Comparison of ENCODE assay signal across 13 mouse cellular contexts in genomic region chr7:73327193-73327592, GRCm38 (mm10). TPM values are rescaled to one million over a fixed set of nuclear protein-coding genes. Genes with fewer than 3 reads are reported as not detected.
DNase-seq lines count a peak whose midpoint lies in the region; ATAC-seq and TF ChIP-seq lines count a peak whose summit lies in the region.
"Had no signal": no experiment of that assay in that cellular context is flagged by ENCODE, and none has a peak within 500 bp of the region (broad histone marks: within the 10 kb centered on the region; RNA-seq: fewer than 3 reads in every experiment).

No protein-coding gene starts in this region.

- no peaks in the 10 kb centered on the region for H3K9me3 ChIP-seq in embryonic facial prominence, embryonic 13.5 days
- H3K9me3 ChIP-seq in embryonic facial prominence, embryonic 10.5 days: peaks cover 4% of the 10 kb centered on the region; the same call in 1 of the 2 replicates
- no peaks in the 10 kb centered on the region for H3K9me3 ChIP-seq in lung, embryonic 14.5 days (ENCODE audit: low read depth, low read length)
- H3K9me3 ChIP-seq in heart, postnatal 0 days (replicated peaks; ENCODE audit: control insufficient read depth, low read length): no peaks in the 10 kb centered on the region
- H3K9me3 ChIP-seq: hindbrain, embryonic 12.5 days had no signal

- 60% methylated on average over 8 of the region's 8 CpGs for WGBS in embryonic facial prominence, embryonic 13.5 days
- WGBS in embryonic facial prominence, embryonic 10.5 days: 81% methylated on average over 8 of the region's 8 CpGs
- 38% methylated on average over 8 of the region's 8 CpGs for WGBS in lung, embryonic 14.5 days
- WGBS in lung, adult 2 months: 53% methylated on average over 8 of the region's 8 CpGs
- WGBS in heart, postnatal 0 days: 38% methylated on average over 8 of the region's 8 CpGs

- DNase-seq in embryonic facial prominence, embryonic 10.5 days (ENCODE audit: low spot score): no peak
- peak; percentile 85 for DNase-seq in lung, embryonic 14.5 days
- no peak for DNase-seq in lung, adult 2 months
- DNase-seq in heart, postnatal 0 days (ENCODE audit: low spot score): peak; percentile 56
- DNase-seq in skeletal muscle tissue, adult 2 months (ENCODE audit: low read depth, low spot score): peak; percentile 93
- DNase-seq in adrenal gland, adult 2 months: no peak
- DNase-seq in layer of hippocampus, postnatal 36 days: no peak
- DNase-seq: adrenal gland, adult 8-10 months; cerebellum, adult 2 months; midbrain, embryonic 14.5 days had no signal

- peaks cover 33% of the 10 kb centered on the region for H3K27me3 ChIP-seq in embryonic facial prominence, embryonic 13.5 days
- peaks cover 14% of the 10 kb centered on the region; the same call in 1 of the 2 replicates for H3K27me3 ChIP-seq in embryonic facial prominence, embryonic 10.5 days (replicated peaks; ENCODE audit: low read depth, poor library complexity, severe bottlenecking)
- H3K27me3 ChIP-seq in lung, embryonic 14.5 days (ENCODE audit: insufficient read depth, low read length): no peaks in the 10 kb centered on the region
- 0 out of 2 replicates have a peak, but pooled peaks cover 3% of the 10 kb centered on the region for H3K27me3 ChIP-seq in heart, postnatal 0 days (ENCODE audit: control insufficient read depth, insufficient read depth, low read length)
- H3K27me3 ChIP-seq: hindbrain, embryonic 12.5 days had no signal

- TF ChIP-seq EP300 in heart, postnatal 0 days (IDR thresholded peaks at IDR 0.05; ENCODE audit: low read depth): no peak

- TF ChIP-seq POLR2A in lung, adult 2 months (IDR thresholded peaks at IDR 0.05; ENCODE audit: borderline replicate concordance, extremely low read depth, low read depth, low read length): no peak

- ATAC-seq in embryonic facial prominence, embryonic 13.5 days (ENCODE audit: insufficient number of reproducible peaks, insufficient read depth, low FRiP score, low TSS enrichment, low read depth): no peak
- ATAC-seq in lung, embryonic 14.5 days (ENCODE audit: insufficient read depth): peak; percentile 84
- peak; percentile 45; the same call in 1 of the 2 replicates for ATAC-seq in heart, postnatal 0 days (ENCODE audit: insufficient read depth, low read depth)

- no peak overlapping the region for H3K4me3 ChIP-seq in embryonic facial prominence, embryonic 13.5 days
- no peak overlapping the region for H3K4me3 ChIP-seq in embryonic facial prominence, embryonic 10.5 days
- no peak overlapping the region for H3K4me3 ChIP-seq in lung, embryonic 14.5 days (ENCODE audit: low read depth, low read length)
- H3K4me3 ChIP-seq in lung, adult 2 months (replicated peaks; ENCODE audit: extremely low read depth, low read depth, low read length): no peak overlapping the region
- no peak overlapping the region for H3K4me3 ChIP-seq in heart, postnatal 0 days (ENCODE audit: low read depth, low read length)
- H3K4me3 ChIP-seq: hindbrain, embryonic 12.5 days had no signal

- H3K27ac ChIP-seq in embryonic facial prominence, embryonic 13.5 days: 0 out of 2 replicates have a peak overlapping the region, but pooled peaks have one; percentile 16
- H3K27ac ChIP-seq in embryonic facial prominence, embryonic 10.5 days (replicated peaks): no peak overlapping the region
- H3K27ac ChIP-seq in lung, embryonic 14.5 days (ENCODE audit: low read depth): peak overlapping the region; percentile 44; the same call in 1 of the 2 replicates
- no peak overlapping the region for H3K27ac ChIP-seq in heart, postnatal 0 days (ENCODE audit: low read depth)
- H3K27ac ChIP-seq: hindbrain, embryonic 12.5 days had no signal

- TF ChIP-seq CTCF in lung, embryonic 14.5 days (IDR thresholded peaks at IDR 0.05; ENCODE audit: low read depth): no peak
- no peak for TF ChIP-seq CTCF in lung, adult 2 months (IDR thresholded peaks at IDR 0.05; ENCODE audit: insufficient read depth, low read length)
- no peak for TF ChIP-seq CTCF in heart, postnatal 0 days (IDR thresholded peaks at IDR 0.05; ENCODE audit: low read depth)

- H3K4me2 ChIP-seq in embryonic facial prominence, embryonic 13.5 days: no peak overlapping the region
- H3K4me2 ChIP-seq in lung, embryonic 14.5 days: no peak overlapping the region
- no peak overlapping the region for H3K4me2 ChIP-seq in heart, postnatal 0 days (ENCODE audit: low read depth, low read length)
- H3K4me2 ChIP-seq: hindbrain, embryonic 12.5 days had no signal

- H3K9ac ChIP-seq in embryonic facial prominence, embryonic 13.5 days: no peak overlapping the region
- no peak overlapping the region for H3K9ac ChIP-seq in lung, embryonic 14.5 days
- H3K9ac ChIP-seq in heart, postnatal 0 days (replicated peaks; ENCODE audit: low read depth, low read length): no peak overlapping the region
- H3K9ac ChIP-seq: hindbrain, embryonic 12.5 days had no signal

- peaks cover 12% of the 10 kb centered on the region for H3K4me1 ChIP-seq in embryonic facial prominence, embryonic 13.5 days
- H3K4me1 ChIP-seq in embryonic facial prominence, embryonic 10.5 days: peaks cover 26% of the 10 kb centered on the region
- H3K4me1 ChIP-seq in lung, embryonic 14.5 days (ENCODE audit: insufficient read depth): peaks cover 20% of the 10 kb centered on the region
- no peaks in the 10 kb centered on the region for H3K4me1 ChIP-seq in lung, adult 2 months (ENCODE audit: control insufficient read depth, insufficient read depth, low read length)
- peaks cover 39% of the 10 kb centered on the region for H3K4me1 ChIP-seq in heart, postnatal 0 days (ENCODE audit: control insufficient read depth, insufficient read depth)

- H3K36me3 ChIP-seq in embryonic facial prominence, embryonic 13.5 days: no peaks in the 10 kb centered on the region
- no peaks in the 10 kb centered on the region for H3K36me3 ChIP-seq in embryonic facial prominence, embryonic 10.5 days (replicated peaks)
- no peaks in the 10 kb centered on the region for H3K36me3 ChIP-seq in lung, embryonic 14.5 days (ENCODE audit: insufficient read depth)
- no peaks in the 10 kb centered on the region for H3K36me3 ChIP-seq in heart, postnatal 0 days (replicated peaks; ENCODE audit: control insufficient read depth, insufficient read depth, low read length)
- H3K36me3 ChIP-seq: hindbrain, embryonic 12.5 days had no signal

RNA-seq across cellular contexts. Expression of gene Rgma, which starts 48.1 kb away (rescaled TPM):
- 21.8 and 23.6 TPM in 2 replicates for polyA plus RNA-seq in embryonic facial prominence, embryonic 13.5 days (2015; fragmentation: Nextera tagmentation; extraction: Ambion mirVana)
- 23.4 and 26.5 TPM in 2 replicates for polyA plus RNA-seq in embryonic facial prominence, embryonic 10.5 days (2016; fragmentation: Nextera tagmentation; extraction: Ambion mirVana)
- polyA plus RNA-seq in lung, embryonic 14.5 days (2014; fragmentation: Nextera tagmentation; extraction: Ambion mirVana): 19.0 and 22.8 TPM in 2 replicates
- polyA plus RNA-seq in lung, adult 2 months (2012; rRNA removed): 23.4 and 27.5 TPM in 2 replicates
- total RNA-seq in heart, postnatal 0 days (2014; rRNA removed; ENCODE audit: low replicate concordance): 9.2 and 10.2 TPM in 2 replicates
- polyA plus RNA-seq in heart, postnatal 0 days (2015; fragmentation: Nextera tagmentation; extraction: Ambion mirVana): 2.7 TPM in 2 replicates
- total RNA-seq in adrenal gland, adult 2 months (2021): 10 to 100 TPM in 1 of 2 experiments, 1 to 10 TPM in 1; 8.2 to 24.1 TPM
- polyA plus RNA-seq in adrenal gland, adult 2 months (2012; rRNA removed): 21.6 and 22.8 TPM in 2 replicates
- total RNA-seq in layer of hippocampus, postnatal 36 days (2021): 10 to 100 TPM; 44.1 to 48.8 TPM
- total RNA-seq: MEL had no signal

Comparison
In these comparisons a context has a peak if more than half of its experiments do, and no peak if none do; other contexts are left out.
1. H3K27ac ChIP-seq: peak in embryonic facial prominence, embryonic 13.5 days (single experiment) and lung, embryonic 14.5 days (single experiment); none in embryonic facial prominence, embryonic 10.5 days (single experiment) and heart, postnatal 0 days (single experiment).
2. DNase-seq: peak in lung, embryonic 14.5 days (single experiment), heart, postnatal 0 days (single experiment) and skeletal muscle tissue, adult 2 months (single experiment); none in embryonic facial prominence, embryonic 10.5 days (single experiment), lung, adult 2 months (single experiment), adrenal gland, adult 2 months (single experiment) and layer of hippocampus, postnatal 36 days (0 of 2).